Mouse (Mus musculus): ENCODE results near the gene Nin. TPM values are rescaled to one million over a fixed set of nuclear protein-coding genes. Genes with fewer than 3 reads are reported as not detected.

The Nin gene
- polyA plus RNA-seq, 1 experiment from 2014 or later, result 7.1 TPM

- Histone ChIP-seq H3K27me3 (replicated peaks) (peaks cover 8% of the 10 kb centered on the region; the same call in 1 of the 2 replicates), H3K4me3 (no peak overlapping the region), H3K9me3 (no peaks in the 10 kb centered on the region), H3K4me2 (no peak overlapping the region), H3K36me3 (no peaks in the 10 kb centered on the region), H3K9ac (no peak overlapping the region), H3K27ac (replicated peaks) (no peak overlapping the region), H3K4me1 (no peaks in the 10 kb centered on the region)
- WGBS, result 77% methylated on average over 10 of the region's 10 CpGs
- no peak for ATAC-seq (ENCODE audit: extremely low read depth, insufficient number of reproducible peaks, low FRiP score, low TSS enrichment)
Measured at GRCm38 (mm10) chr12:70118721-70119345, 5.3 kb upstream of the Nin start.

- no peaks in the 10 kb centered on the region for H3K9me3 ChIP-seq
- H3K4me2 ChIP-seq, result no peak overlapping the region
- peaks cover 3% of the 10 kb centered on the region; the same call in 1 of the 2 replicates for H3K4me1 ChIP-seq
- no peaks in the 10 kb centered on the region for H3K36me3 ChIP-seq
- WGBS, result 73% methylated on average over 10 of the region's 10 CpGs
- no peak overlapping the region for H3K9ac ChIP-seq
- peaks cover 6% of the 10 kb centered on the region; the same call in 1 of the 2 replicates for H3K27me3 ChIP-seq (replicated peaks)
- H3K27ac ChIP-seq (replicated peaks), result no peak overlapping the region
- no peak for ATAC-seq (ENCODE audit: extremely low read depth, insufficient number of reproducible peaks, low FRiP score, low TSS enrichment)
- no peak overlapping the region for H3K4me3 ChIP-seq
Measured at GRCm38 (mm10) chr12:70117146-70117545, 3.6 kb upstream of the Nin start.

- no peak for ATAC-seq (ENCODE audit: extremely low read depth, insufficient number of reproducible peaks, low FRiP score, low TSS enrichment)
- Histone ChIP-seq H3K9me3 (no peaks in the 10 kb centered on the region), H3K9ac (peak overlapping the region; percentile 91), H3K36me3 (no peaks in the 10 kb centered on the region), H3K4me1 (peaks cover 26% of the 10 kb centered on the region), H3K27ac (replicated peaks) (0 out of 2 replicates have a peak overlapping the region, but pooled peaks have one; percentile 22), H3K4me2 (peak overlapping the region; percentile 100), H3K27me3 (replicated peaks) (no peaks in the 10 kb centered on the region), H3K4me3 (peak overlapping the region; percentile 68)
- 5% methylated on average over 15 of the region's 16 CpGs for WGBS
Measured at GRCm38 (mm10) chr12:70112090-70112383, 1.5 kb downstream of the Nin start.

GRCm38 (mm10) chr12:70111367-70112089 lies 2.0 kb downstream of the Nin start:
- Histone ChIP-seq H3K27me3 (replicated peaks) (no peaks in the 10 kb centered on the region), H3K36me3 (no peaks in the 10 kb centered on the region), H3K4me1 (peaks cover 28% of the 10 kb centered on the region), H3K4me2 (peak overlapping the region; percentile 100), H3K9ac (peak overlapping the region; percentile 91), H3K9me3 (no peaks in the 10 kb centered on the region), H3K4me3 (peak overlapping the region; percentile 68), H3K27ac (replicated peaks) (peak overlapping the region; percentile 79)
- WGBS, result under 1% methylated on average over 92 of the region's 101 CpGs
- ATAC-seq (ENCODE audit: extremely low read depth, insufficient number of reproducible peaks, low FRiP score, low TSS enrichment), result peak; percentile 67; the same call in 1 of the 2 replicates

- Histone ChIP-seq H3K4me3 (peak overlapping the region; percentile 68), H3K4me2 (peak overlapping the region; percentile 100), H3K9ac (peak overlapping the region; percentile 91), H3K9me3 (no peaks in the 10 kb centered on the region), H3K36me3 (no peaks in the 10 kb centered on the region), H3K27ac (replicated peaks) (peak overlapping the region; percentile 79), H3K4me1 (peaks cover 33% of the 10 kb centered on the region), H3K27me3 (replicated peaks) (no peaks in the 10 kb centered on the region)
- WGBS, result 0% methylated on average over 12 of the region's 16 CpGs
- ATAC-seq (ENCODE audit: extremely low read depth, insufficient number of reproducible peaks, low FRiP score, low TSS enrichment), result peak; percentile 32; the same call in 1 of the 2 replicates
Measured at GRCm38 (mm10) chr12:70111117-70111366, 2.5 kb downstream of the Nin start.

- H3K36me3 ChIP-seq, result no peaks in the 10 kb centered on the region
- 12% methylated on average over 23 of the region's 23 CpGs for WGBS
- no peaks in the 10 kb centered on the region for H3K9me3 ChIP-seq
- peak overlapping the region; percentile 91 for H3K9ac ChIP-seq
- no peak overlapping the region for H3K27ac ChIP-seq (replicated peaks)
- H3K27me3 ChIP-seq (replicated peaks), result no peaks in the 10 kb centered on the region
- peak overlapping the region; percentile 100 for H3K4me2 ChIP-seq
- H3K4me3 ChIP-seq, result peak overlapping the region; percentile 68
- H3K4me1 ChIP-seq, result peaks cover 38% of the 10 kb centered on the region
- no peak for ATAC-seq (ENCODE audit: extremely low read depth, insufficient number of reproducible peaks, low FRiP score, low TSS enrichment)
Measured at GRCm38 (mm10) chr12:70110375-70111116, 3.0 kb downstream of the Nin start.

GRCm38 (mm10) chr12:70109921-70110320 lies 3.6 kb downstream of the Nin start:
- H3K4me3 ChIP-seq, result peak overlapping the region; percentile 68
- 59% methylated on average over 6 of the region's 6 CpGs for WGBS
- H3K9me3 ChIP-seq, result no peaks in the 10 kb centered on the region
- ATAC-seq (ENCODE audit: extremely low read depth, insufficient number of reproducible peaks, low FRiP score, low TSS enrichment), result no peak
- no peaks in the 10 kb centered on the region for H3K36me3 ChIP-seq
- H3K27ac ChIP-seq (replicated peaks), result no peak overlapping the region
- peaks cover 44% of the 10 kb centered on the region for H3K4me1 ChIP-seq
- H3K9ac ChIP-seq, result peak overlapping the region; percentile 91
- peak overlapping the region; percentile 100 for H3K4me2 ChIP-seq
- no peaks in the 10 kb centered on the region for H3K27me3 ChIP-seq (replicated peaks)

GRCm38 (mm10) chr12:70108104-70108503 lies 5.4 kb downstream of the Nin start:
- H3K27ac ChIP-seq (replicated peaks), result no peak overlapping the region
- H3K4me3 ChIP-seq, result no peak overlapping the region
- H3K4me1 ChIP-seq, result peaks cover 53% of the 10 kb centered on the region
- 71% methylated on average over 2 of the region's 2 CpGs for WGBS
- H3K36me3 ChIP-seq, result no peaks in the 10 kb centered on the region
- no peak for ATAC-seq (ENCODE audit: extremely low read depth, insufficient number of reproducible peaks, low FRiP score, low TSS enrichment)
- no peak overlapping the region for H3K4me2 ChIP-seq
- H3K27me3 ChIP-seq (replicated peaks), result no peaks in the 10 kb centered on the region
- H3K9ac ChIP-seq, result no peak overlapping the region
- H3K9me3 ChIP-seq, result no peaks in the 10 kb centered on the region

- 71% methylated on average over 9 of the region's 9 CpGs for whole genome bisulfite sequencing
- no peaks in the 10 kb centered on the region for H3K9me3 ChIP-seq
- peaks cover 8% of the 10 kb centered on the region for H3K36me3 ChIP-seq
- no peak overlapping the region for H3K9ac ChIP-seq
- H3K4me3 ChIP-seq, result no peak overlapping the region
- H3K27ac ChIP-seq (replicated peaks), result no peak overlapping the region
- H3K27me3 ChIP-seq (replicated peaks), result no peaks in the 10 kb centered on the region
- ATAC-seq (ENCODE audit: extremely low read depth, insufficient number of reproducible peaks, low FRiP score, low TSS enrichment), result no peak
- H3K4me2 ChIP-seq, result no peak overlapping the region
- H3K4me1 ChIP-seq, result peaks cover 48% of the 10 kb centered on the region
Measured at GRCm38 (mm10) chr12:70106508-70106907, 7.0 kb downstream of the Nin start.

GRCm38 (mm10) chr12:70105885-70106284 lies 7.6 kb downstream of the Nin start:
- H3K36me3 ChIP-seq, result peaks cover 15% of the 10 kb centered on the region
- peaks cover 48% of the 10 kb centered on the region for H3K4me1 ChIP-seq
- no peaks in the 10 kb centered on the region for H3K9me3 ChIP-seq
- H3K4me2 ChIP-seq, result no peak overlapping the region
- WGBS, result 50% methylated on average over 6 of the region's 6 CpGs
- 0 out of 2 replicates have a peak overlapping the region, but pooled peaks have one; percentile 8 for H3K27ac ChIP-seq (replicated peaks)
- no peaks in the 10 kb centered on the region for H3K27me3 ChIP-seq (replicated peaks)
- no peak for ATAC-seq (ENCODE audit: extremely low read depth, insufficient number of reproducible peaks, low FRiP score, low TSS enrichment)
- no peak overlapping the region for H3K4me3 ChIP-seq
- no peak overlapping the region for H3K9ac ChIP-seq

GRCm38 (mm10) chr12:70104776-70105420 lies 8.6 kb downstream of the Nin start:
- no peak for ATAC-seq (ENCODE audit: extremely low read depth, insufficient number of reproducible peaks, low FRiP score, low TSS enrichment)
- WGBS, result 48% methylated on average over 5 of the region's 5 CpGs
- no peak overlapping the region for H3K9ac ChIP-seq
- no peaks in the 10 kb centered on the region for H3K9me3 ChIP-seq
- no peak overlapping the region for H3K4me3 ChIP-seq
- no peak overlapping the region for H3K27ac ChIP-seq (replicated peaks)
- H3K4me1 ChIP-seq, result peaks cover 39% of the 10 kb centered on the region
- H3K27me3 ChIP-seq (replicated peaks), result no peaks in the 10 kb centered on the region
- H3K4me2 ChIP-seq, result no peak overlapping the region
- H3K36me3 ChIP-seq, result peaks cover 22% of the 10 kb centered on the region

All from heart, embryonic 13.5 days (tissue).